Mouse (Mus musculus) heart, embryonic 14.5 days (tissue): Measurements from ENCODE around the gene Actr2. TPM values are rescaled to one million over a fixed set of nuclear protein-coding genes. Genes with fewer than 3 reads are reported as not detected.

Source experiments
- ATAC-seq: fragments of 200-750 bp; cut with Nextera tagmentation; 2 replicates; pipeline ENCODE4 v1.8.0; 2017; ENCODE audit warnings: low read depth, moderate TSS enrichment; ENCODE audit not compliant: insufficient number of reproducible peaks, insufficient read depth, low FRiP score
- H3K27ac ChIP-seq, 2 experiments: fragments of 200-500 bp in 1 of 2; fragments of 300-500 bp in 1 of 2; sonication (generic) in 1 of 2; replicated peaks in 1 of 2; 2 replicates each; pipeline ENCODE4 v1.5.1; 2012 to 2014; ENCODE audit warnings: low read depth in 2 of 2, low read length in 2 of 2, control low read depth in 1 of 2, mild to moderate bottlenecking in 1 of 2, mixed read lengths in 1 of 2; ENCODE audit not compliant: control insufficient read depth in 1 of 2, insufficient read depth in 1 of 2
- H3K27me3 ChIP-seq: fragments of 300-500 bp; sonication (generic); 2 replicates; pipeline ENCODE4 v1.6.1; 2014; ENCODE audit warnings: mild to moderate bottlenecking, low read length, control low read depth; ENCODE audit not compliant: control insufficient read depth, insufficient read depth
- H3K36me3 ChIP-seq: fragments of 300-500 bp; sonication (generic); 2 replicates; pipeline ENCODE4 v1.6.1; 2014; ENCODE audit warnings: mild to moderate bottlenecking, control low read depth, low read length, mixed read lengths; ENCODE audit not compliant: control insufficient read depth, insufficient read depth
- H3K4me1 ChIP-seq, 2 experiments: fragments of 200-500 bp in 1 of 2; fragments of 300-500 bp in 1 of 2; sonication (generic) in 1 of 2; 2 replicates each; pipeline ENCODE4 v1.6.1; 2012 to 2014; ENCODE audit warnings: low read length in 2 of 2, control low read depth in 1 of 2, mixed read lengths in 1 of 2; ENCODE audit not compliant: control insufficient read depth in 2 of 2, insufficient read depth in 2 of 2
- H3K4me2 ChIP-seq: fragments of 300-500 bp; sonication (generic); 2 replicates; pipeline ENCODE4 v1.6.1; 2014; ENCODE audit warnings: mild to moderate bottlenecking, low read length
- H3K4me3 ChIP-seq, 2 experiments: fragments of 200-500 bp in 1 of 2; fragments of 300-500 bp in 1 of 2; sonication (generic) in 1 of 2; 2 replicates each; pipeline ENCODE4 v1.5.1; 2012 to 2014; ENCODE audit warnings: low read length in 2 of 2, mild to moderate bottlenecking in 2 of 2, control low read depth in 1 of 2, low read depth in 1 of 2, moderate library complexity in 1 of 2; ENCODE audit not compliant: control insufficient read depth in 1 of 2, insufficient read depth in 1 of 2
- H3K9ac ChIP-seq: fragments of 300-500 bp; sonication (generic); 2 replicates; pipeline ENCODE4 v1.6.1; 2014; ENCODE audit warnings: mild to moderate bottlenecking, low read length
- H3K9me3 ChIP-seq: fragments of 300-500 bp; sonication (generic); 2 replicates; pipeline ENCODE4 v1.6.1; 2016; ENCODE audit warnings: low read length, control low read depth; ENCODE audit not compliant: control insufficient read depth
- WGBS: fragments of 180-500 bp; shearing (Covaris S2); extraction: QIAGEN DNeasy Blood & Tissue Kit; methylation state at CpG from one replicate; pipeline ENCODE4 v1.1.7; 2014; 5-methylcytosine and 5-hydroxymethylcytosine counted together
- polyA plus RNA-seq: library from polyadenylated mRNA; unstranded; fragments of >200 nt; fragmentation: Nextera tagmentation; extraction: Ambion mirVana; gene quantifications from 2 replicates; pipeline ENCODE4 v1.2.1, GENCODE M21; 2014

Actr2 gene
- polyA plus RNA-seq, 1 experiment from 2014 or later = 48.9 TPM

- H3K4me3 ChIP-seq = no peak overlapping the region
- no peak overlapping the region for H3K9ac ChIP-seq
- no peaks in the 10 kb centered on the region for H3K9me3 ChIP-seq
- H3K36me3 ChIP-seq = no peaks in the 10 kb centered on the region
- H3K27ac ChIP-seq = no peak overlapping the region
- peaks cover 2 to 13% of the 10 kb centered on the region in 2 experiments; a peak in 3 of 4 replicates for H3K4me1 ChIP-seq
- no peak overlapping the region for H3K4me2 ChIP-seq
- WGBS = 55% methylated on average over 5 of the region's 5 CpGs
- no peaks in the 10 kb centered on the region for H3K27me3 ChIP-seq
- no peak for ATAC-seq
Measured at GRCm38 (mm10) chr11:20116030-20116551, 3.4 kb upstream of the Actr2 start.

- Histone ChIP-seq H3K4me1 (peaks cover 2 to 13% of the 10 kb centered on the region in 2 experiments; a peak in 3 of 4 replicates), H3K4me3 (peak overlapping the region; percentile 68 to 77), H3K4me2 (peak overlapping the region; percentile 77), H3K27me3 (no peaks in the 10 kb centered on the region), H3K9ac (peak overlapping the region; percentile 94), H3K9me3 (no peaks in the 10 kb centered on the region), H3K27ac (peak overlapping the region; percentile 89 to 97), H3K36me3 (peaks cover 7% of the 10 kb centered on the region)
- WGBS = under 1% methylated on average over 39 of the region's 50 CpGs
- ATAC-seq = peak; percentile 80
Measured at GRCm38 (mm10) chr11:20112006-20112740, 540 bp downstream of the Actr2 start.

GRCm38 (mm10) chr11:20108151-20108550, 4.6 kb downstream of the Actr2 start:
- Histone ChIP-seq H3K27ac (no peak overlapping the region), H3K4me2 (no peak overlapping the region), H3K9me3 (no peaks in the 10 kb centered on the region), H3K36me3 (peaks cover 7% of the 10 kb centered on the region), H3K4me3 (no peak overlapping the region), H3K4me1 (peaks cover 0 to 7% of the 10 kb centered on the region in 2 experiments; a peak in 2 of 4 replicates), H3K27me3 (no peaks in the 10 kb centered on the region), H3K9ac (no peak overlapping the region)
- ATAC-seq = no peak
- WGBS = 86% methylated on average over 7 of the region's 7 CpGs

GRCm38 (mm10) chr11:20107683-20108082, 5.0 kb downstream of the Actr2 start:
- no peaks in the 10 kb centered on the region for H3K9me3 ChIP-seq
- no peaks in the 10 kb centered on the region for H3K27me3 ChIP-seq
- ATAC-seq = no peak
- no peak overlapping the region for H3K4me2 ChIP-seq
- WGBS = 79% methylated on average over 4 of the region's 4 CpGs
- peaks cover 7% of the 10 kb centered on the region for H3K36me3 ChIP-seq
- H3K9ac ChIP-seq = no peak overlapping the region
- no peak overlapping the region for H3K27ac ChIP-seq
- H3K4me3 ChIP-seq = no peak overlapping the region
- H3K4me1 ChIP-seq = peaks cover 0 to 7% of the 10 kb centered on the region in 2 experiments; a peak in 2 of 4 replicates

- 86% methylated on average over 3 of the region's 3 CpGs for WGBS
- Histone ChIP-seq H3K9me3 (no peaks in the 10 kb centered on the region), H3K4me3 (no peak overlapping the region), H3K36me3 (peaks cover 7% of the 10 kb centered on the region), H3K4me2 (no peak overlapping the region), H3K4me1 (peaks cover 0 to 7% of the 10 kb centered on the region in 2 experiments; a peak in 2 of 4 replicates), H3K27ac (no peak overlapping the region), H3K9ac (no peak overlapping the region), H3K27me3 (no peaks in the 10 kb centered on the region)
- no peak for ATAC-seq
Measured at GRCm38 (mm10) chr11:20106946-20107345, 5.8 kb downstream of the Actr2 start.

GRCm38 (mm10) chr11:20103949-20104348, 8.8 kb downstream of the Actr2 start:
- WGBS = 73% methylated on average over 2 of the region's 2 CpGs
- no peak overlapping the region for H3K4me3 ChIP-seq
- peaks cover 18% of the 10 kb centered on the region for H3K36me3 ChIP-seq
- H3K27ac ChIP-seq = no peak overlapping the region
- no peak overlapping the region for H3K4me2 ChIP-seq
- no peak for ATAC-seq
- no peak overlapping the region for H3K9ac ChIP-seq
- H3K27me3 ChIP-seq = no peaks in the 10 kb centered on the region
- no peaks in the 10 kb centered on the region for H3K4me1 ChIP-seq
- H3K9me3 ChIP-seq = no peaks in the 10 kb centered on the region

GRCm38 (mm10) chr11:20086306-20086705, 26.4 kb downstream of the Actr2 start:
- no peak overlapping the region for H3K27ac ChIP-seq
- peaks cover 84% of the 10 kb centered on the region for H3K36me3 ChIP-seq
- no peak for ATAC-seq

More at GRCm38 (mm10) chr11:20086306-20086705, 26.4 kb downstream of the Actr2 start:
- Histone ChIP-seq H3K4me2 (no peak overlapping the region), H3K9me3 (no peaks in the 10 kb centered on the region), H3K4me1 (no peaks in the 10 kb centered on the region), H3K27me3 (no peaks in the 10 kb centered on the region), H3K4me3 (no peak overlapping the region), H3K9ac (no peak overlapping the region)
